Mouse (Mus musculus) lung, postnatal 0 days (tissue): ENCODE data around the gene Gk5. TPM values are rescaled to one million over a fixed set of nuclear protein-coding genes. Genes with fewer than 3 reads are reported as not detected.

Source experiments
- ATAC-seq: fragments of 200-750 bp; cut with Nextera tagmentation; 2 replicates; pipeline ENCODE4 v1.8.0; 2017; ENCODE audit warnings: moderate library complexity
- DNase-seq: peaks from one replicate; pipeline ENCODE4 v3.0.0-alpha.2; 2016; ENCODE audit warnings: low spot score
- H3K27ac ChIP-seq: fragments of 300-500 bp; sonication (generic); 2 replicates; pipeline ENCODE4 v1.5.1; 2014; ENCODE audit warnings: antibody characterized with exemption, mild to moderate bottlenecking, low read length, mixed read lengths
- H3K27me3 ChIP-seq: fragments of 300-500 bp; sonication (generic); replicated peaks from 2 replicates; pipeline ENCODE4 v1.6.1; 2014; ENCODE audit warnings: low read length, mixed read lengths; ENCODE audit not compliant: insufficient read depth
- H3K36me3 ChIP-seq: fragments of 300-500 bp; sonication (generic); 2 replicates; pipeline ENCODE4 v1.6.1; 2014; ENCODE audit warnings: low read length, mixed read lengths; ENCODE audit not compliant: insufficient read depth
- H3K4me1 ChIP-seq: fragments of 300-500 bp; sonication (generic); 2 replicates; pipeline ENCODE4 v1.6.1; 2014; ENCODE audit warnings: antibody characterized with exemption, low read depth, low read length, mixed read lengths; ENCODE audit not compliant: insufficient read depth
- H3K4me2 ChIP-seq: fragments of 300-500 bp; sonication (generic); replicated peaks from 2 replicates; pipeline ENCODE4 v1.6.1; 2014; ENCODE audit warnings: low read depth, mild to moderate bottlenecking, low read length, moderate library complexity, mixed read lengths
- H3K4me3 ChIP-seq: fragments of 300-500 bp; sonication (generic); 2 replicates; pipeline ENCODE4 v1.5.1; 2014; ENCODE audit warnings: low read depth, low read length
- H3K9ac ChIP-seq: fragments of 300-500 bp; sonication (generic); replicated peaks from 2 replicates; pipeline ENCODE4 v1.6.1; 2014; ENCODE audit warnings: low read depth, mild to moderate bottlenecking
- H3K9me3 ChIP-seq: fragments of 300-500 bp; sonication (generic); 2 replicates; pipeline ENCODE4 v1.6.1; 2016; ENCODE audit warnings: low read length, mixed read lengths
- CTCF ChIP-seq: IDR thresholded peaks from 2 replicates; pipeline ENCODE4 v1.5.1; 2016; ENCODE audit warnings: antibody characterized with exemption, mild to moderate bottlenecking
- EP300 ChIP-seq: IDR thresholded peaks from 2 replicates; pipeline ENCODE4 v1.6.1; 2016; ENCODE audit warnings: antibody characterized with exemption, mild to moderate bottlenecking, control low read depth
- WGBS: fragments of 180-500 bp; shearing (Covaris S2); extraction: QIAGEN DNeasy Blood & Tissue Kit; methylation state at CpG from one replicate; pipeline ENCODE4 v1.1.7; 2014; 5-methylcytosine and 5-hydroxymethylcytosine counted together
- polyA plus RNA-seq: library from polyadenylated mRNA; unstranded; fragments of >200 nt; fragmentation: Nextera tagmentation; extraction: Ambion mirVana; gene quantifications from 2 replicates; pipeline ENCODE4 v1.2.1, GENCODE M21; 2015

The Gk5 gene
- polyA plus RNA-seq, 1 experiment from 2014 or later: 2.5 TPM

- Histone ChIP-seq H3K36me3 (no peaks in the 10 kb centered on the region), H3K27me3 (no peaks in the 10 kb centered on the region), H3K4me3 (no peak overlapping the region), H3K4me1 (no peaks in the 10 kb centered on the region), H3K9me3 (no peaks in the 10 kb centered on the region), H3K4me2 (no peak overlapping the region), H3K27ac (no peak overlapping the region), H3K9ac (no peak overlapping the region)
- TF ChIP-seq CTCF: no peak
- no peak for TF ChIP-seq EP300
- ATAC-seq (no peak), DNase-seq (peak; percentile 40)
- WGBS: 51% methylated on average over 2 of the region's 2 CpGs
These were observed 104.1 kb downstream of the Gk5 start for GRCm38 (mm10) chr9:96223302-96223701.

- H3K9me3 ChIP-seq: no peaks in the 10 kb centered on the region
- no peak overlapping the region for H3K4me2 ChIP-seq
- no peak overlapping the region for H3K27ac ChIP-seq
- ATAC-seq: no peak
- no peaks in the 10 kb centered on the region for H3K36me3 ChIP-seq
- H3K4me1 ChIP-seq: no peaks in the 10 kb centered on the region
- TF ChIP-seq EP300 (no peak), CTCF (no peak)
- no peaks in the 10 kb centered on the region for H3K27me3 ChIP-seq
- DNase-seq: no peak
- no peak overlapping the region for H3K4me3 ChIP-seq
- no peak overlapping the region for H3K9ac ChIP-seq
These were observed 109.1 kb downstream of the Gk5 start for GRCm38 (mm10) chr9:96228285-96228684.

- Histone ChIP-seq H3K4me1 (no peaks in the 10 kb centered on the region), H3K9ac (no peak overlapping the region), H3K36me3 (no peaks in the 10 kb centered on the region), H3K4me2 (no peak overlapping the region), H3K4me3 (no peak overlapping the region), H3K27ac (no peak overlapping the region), H3K27me3 (no peaks in the 10 kb centered on the region), H3K9me3 (no peaks in the 10 kb centered on the region)
- ATAC-seq (no peak), DNase-seq (no peak)
- 84% methylated on average over 2 of the region's 2 CpGs for WGBS
- TF ChIP-seq EP300: no peak
These were observed 111.1 kb downstream of the Gk5 start for GRCm38 (mm10) chr9:96230271-96230670.

Other genes starting within 250 kb of the Gk5 start
- gene Xrn1, start 164.6 kb upstream of the Gk5 start, polyA plus RNA-seq: 9.9 and 13.3 TPM in 2 replicates
- 47.3 and 53.9 TPM in 2 replicates for gene Tfdp2, start 76.9 kb downstream of the Gk5 start, polyA plus RNA-seq
- gene Atp1b3, start 245.1 kb downstream of the Gk5 start, polyA plus RNA-seq: 206 and 220 TPM in 2 replicates